Mouse (Mus musculus) macrophage (primary cell): ENCODE results near the gene 1700102P08Rik. TPM values are rescaled to one million over a fixed set of nuclear protein-coding genes. Genes with fewer than 3 reads are reported as not detected.

ENCODE experiments used
- H3K27ac ChIP-seq: fragments of 350-480 bp; formaldehyde crosslinking; 2 replicates; pipeline ENCODE4 v1.9.0; 2021
- H3K36me3 ChIP-seq: fragments of 350-480 bp; formaldehyde crosslinking; 2 replicates; pipeline ENCODE4 v1.9.0; 2021; ENCODE audit errors: inconsistent target
- H3K4me3 ChIP-seq: fragments of 350-480 bp; formaldehyde crosslinking; 2 replicates; pipeline ENCODE4 v1.9.0; 2021; ENCODE audit errors: inconsistent target
- H3K79me2 ChIP-seq: fragments of 350-480 bp; formaldehyde crosslinking; 2 replicates; pipeline ENCODE4 v1.9.0; 2021; ENCODE audit errors: inconsistent target
- WGBS: methylation state at CpG from one replicate; pipeline ENCODE4 v1.1.7; 2026; ENCODE audit warnings: inconsistent platforms; ENCODE audit not compliant: missing documents; 5-methylcytosine and 5-hydroxymethylcytosine counted together
- polyA plus RNA-seq: library from polyadenylated mRNA; stranded (reverse); fragments of 250-400 nt; gene quantifications from 3 replicates; pipeline ENCODE4 v1.2.4, GENCODE M21; 2018; ENCODE audit warnings: inconsistent platforms
- total RNA-seq, 78 experiments: library from RNA; depleted of rRNA; stranded (reverse); fragments of 250-400 nt; gene quantifications; 1 replicate in 9 of 78; 2 replicates in 24 of 78; 3 replicates in 43 of 78; 4 replicates in 2 of 78; pipeline ENCODE4 v1.2.4; 2018; ENCODE audit warnings: inconsistent platforms in 56 of 78

The 1700102P08Rik gene
- 1 to 10 TPM in 19 of 26 experiments, under 1 TPM in 3, not detected in 4; 0.70 to 7.2 (median 2.5) TPM for total RNA-seq (2018; cell fraction: chromatin; rRNA removed)
- under 1 TPM in 12 of 26 experiments, not detected in 14; 0.14 to 0.62 (median 0.41) TPM for total RNA-seq (2018; cell fraction: cytosol; rRNA removed)
- 1 to 10 TPM in 18 of 26 experiments, under 1 TPM in 5, not detected in 3; 0.48 to 6.3 (median 1.6) TPM for total RNA-seq (2018; cell fraction: nucleus; rRNA removed)
- 0.33 TPM in 1 of 3 replicates, not detected in the others for polyA plus RNA-seq

DNA sequence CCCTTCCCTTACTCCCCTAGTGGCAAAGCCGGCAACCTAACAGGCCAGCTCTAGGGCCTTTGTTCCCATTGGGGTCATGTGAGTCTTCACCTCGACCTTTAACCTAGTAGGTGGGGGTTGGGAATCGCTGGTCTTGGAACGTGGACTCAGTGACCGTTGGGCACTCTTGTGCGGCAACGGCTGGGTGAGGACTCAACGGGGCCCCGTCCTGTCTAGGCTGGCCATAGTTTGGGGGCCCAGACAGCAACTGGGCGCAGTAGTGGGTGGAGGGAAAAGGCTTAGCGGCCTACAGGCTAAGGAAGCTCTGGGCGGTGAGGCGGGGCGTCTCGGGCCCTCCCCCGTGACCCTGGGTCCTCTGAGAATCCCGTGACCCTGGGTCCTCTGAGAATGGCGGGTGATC lies at the start of gene 1700102P08Rik:
Gene 1700102P08Rik (plus strand): TSS at position 130 of the 400 bp plus-strand sequence.
- Histone ChIP-seq H3K27ac (no peak within 1 kb of the TSS), H3K4me3 (no peak within 1 kb of the TSS), H3K79me2 (no peaks in the 10 kb centered on the region), H3K36me3 (peaks cover 53% of the 10 kb centered on the region)
- 94% methylated on average over 11 of the region's 18 CpGs for WGBS

DNA sequence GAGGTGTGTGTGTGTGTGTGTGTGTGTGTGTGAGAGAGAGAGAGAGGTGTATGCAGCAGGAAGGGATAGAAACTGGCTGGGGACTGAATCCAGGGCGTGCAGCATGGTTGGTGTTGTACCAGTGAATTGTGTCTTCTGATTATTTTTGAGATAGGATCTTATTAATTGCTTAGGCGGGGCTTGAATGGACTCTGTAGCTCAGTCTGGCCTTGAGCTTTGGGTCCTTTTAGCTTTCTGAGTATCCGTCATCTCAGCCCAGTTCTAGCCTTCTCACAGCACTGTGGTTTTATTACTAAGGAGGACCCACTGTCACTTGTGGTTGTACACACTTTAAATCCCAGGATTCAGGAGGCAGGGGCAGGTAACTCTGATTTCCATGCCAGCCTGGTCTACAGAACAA lies 49.3 kb upstream of the 1700102P08Rik start:
- H3K79me2 ChIP-seq = peaks cover 24% of the 10 kb centered on the region
- no peaks in the 10 kb centered on the region for H3K36me3 ChIP-seq
- H3K4me3 ChIP-seq = no peak overlapping the region
- H3K27ac ChIP-seq = peak overlapping the region; percentile 98
- WGBS = 74% methylated on average over 3 of the region's 3 CpGs

DNA sequence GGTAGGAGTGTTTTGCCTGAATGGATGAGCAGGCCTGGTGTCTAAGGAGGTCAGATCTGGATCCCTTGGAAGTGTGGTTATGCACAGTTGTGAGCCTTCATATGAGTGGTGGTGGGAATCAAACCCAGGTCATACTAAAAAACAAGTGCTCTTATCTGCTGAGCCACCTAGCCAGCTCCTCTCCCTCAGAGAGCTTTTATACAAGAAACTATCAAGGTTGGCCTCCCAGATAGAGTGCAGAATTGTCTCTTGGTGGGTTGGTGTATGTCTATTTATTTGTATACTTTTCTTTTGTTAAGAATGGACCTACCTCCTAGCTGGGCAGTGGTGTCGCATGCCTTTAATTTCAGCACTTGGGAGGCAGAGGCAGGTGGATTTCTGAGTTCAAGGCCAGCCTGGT lies 48.8 kb upstream of the 1700102P08Rik start:
- Histone ChIP-seq H3K79me2 (peaks cover 29% of the 10 kb centered on the region), H3K27ac (peak overlapping the region; percentile 98), H3K4me3 (no peak overlapping the region), H3K36me3 (no peaks in the 10 kb centered on the region)
- WGBS = 100% methylated on average over 1 of the region's 1 CpGs

DNA sequence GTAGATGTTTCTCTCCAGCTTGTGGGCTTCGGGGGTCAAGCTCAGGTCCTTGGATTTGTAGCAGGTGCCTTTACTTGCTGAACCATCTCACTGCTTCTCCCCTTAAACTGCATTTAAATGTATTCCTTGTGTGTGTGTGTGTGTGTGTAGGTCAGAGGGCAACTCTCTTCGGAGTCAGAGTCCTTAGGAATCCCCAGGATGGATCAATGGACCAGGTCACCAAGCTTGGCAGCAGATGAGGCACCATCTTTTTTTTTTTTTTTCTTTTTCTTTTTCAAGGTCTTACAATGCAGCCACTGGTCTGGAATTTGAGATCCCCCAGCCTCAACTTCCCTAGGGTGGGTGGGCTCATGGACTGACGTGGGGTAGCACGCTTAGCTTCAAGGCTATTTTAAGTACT lies 48.1 kb upstream of the 1700102P08Rik start:
- no peak overlapping the region for H3K27ac ChIP-seq
- 92% methylated on average over 4 of the region's 4 CpGs for whole genome bisulfite sequencing
- H3K79me2 ChIP-seq = peaks cover 32% of the 10 kb centered on the region
- no peaks in the 10 kb centered on the region for H3K36me3 ChIP-seq
- H3K4me3 ChIP-seq = no peak overlapping the region

DNA sequence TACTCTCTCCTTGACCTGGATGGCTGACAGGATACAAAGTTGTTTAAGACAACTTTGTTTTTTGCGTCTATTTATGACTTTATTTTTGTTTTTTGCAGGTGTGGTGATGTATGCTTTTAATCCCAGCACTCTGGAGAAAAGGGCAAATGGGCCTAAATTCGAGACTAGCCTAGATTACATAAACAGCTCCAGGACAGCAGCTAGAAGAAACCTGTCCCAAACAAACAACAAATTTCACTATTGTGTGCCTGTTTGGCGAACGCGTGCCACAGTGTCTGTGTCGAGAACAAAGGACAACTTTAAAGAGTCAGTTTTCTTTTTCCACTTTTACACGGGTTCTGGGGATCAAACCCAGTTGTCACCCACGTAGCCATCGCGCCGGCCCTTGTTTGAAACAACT lies 45.6 kb upstream of the 1700102P08Rik start:
- peak overlapping the region; percentile 88 for H3K27ac ChIP-seq
- under 1% methylated on average over 11 of the region's 11 CpGs for WGBS
- peaks cover 14% of the 10 kb centered on the region for H3K36me3 ChIP-seq
- H3K79me2 ChIP-seq = peaks cover 42% of the 10 kb centered on the region
- peak overlapping the region; percentile 59 for H3K4me3 ChIP-seq

DNA sequence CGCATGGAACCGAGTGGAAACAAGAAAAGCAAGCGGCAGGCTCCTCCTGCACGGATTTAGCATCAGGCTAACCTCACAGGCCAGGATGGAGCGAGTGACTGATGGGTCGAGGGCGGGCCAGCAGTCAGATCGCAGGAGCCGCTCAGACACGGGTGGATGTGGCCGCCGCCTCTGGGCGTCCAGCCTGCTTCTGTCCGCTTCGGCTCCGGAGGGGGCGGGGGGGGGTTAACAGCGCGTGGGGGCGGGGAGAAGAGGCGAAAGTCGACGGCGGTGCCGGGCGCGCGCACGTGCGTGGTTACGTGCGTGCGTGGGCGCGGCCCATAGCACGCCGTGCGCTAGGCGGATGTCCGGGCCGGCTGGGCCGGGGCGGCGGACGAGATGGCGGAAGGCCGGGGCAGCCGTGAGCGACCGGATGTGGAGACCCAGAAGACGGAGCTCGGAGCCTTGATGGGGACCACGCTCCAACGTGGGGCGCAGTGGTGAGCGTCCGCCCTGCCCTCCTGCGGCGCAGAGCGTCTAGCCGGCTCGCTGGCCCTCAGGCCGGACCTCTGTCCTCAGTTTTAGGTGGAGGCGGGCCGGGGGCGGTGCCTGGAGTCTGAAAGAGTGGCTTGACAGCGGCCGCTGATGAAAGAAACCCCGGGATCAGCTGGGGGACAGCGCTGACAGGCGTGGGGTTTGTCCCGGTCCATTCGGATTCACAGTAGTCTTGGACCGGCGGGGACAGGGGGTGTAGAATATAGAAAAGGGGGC lies 44.9 kb upstream of the 1700102P08Rik start, which contains the start of gene Usp4:
Gene Usp4 (plus strand): TSS at position 314 of the 750 bp plus-strand sequence.
- Histone ChIP-seq H3K79me2 (peaks cover 49% of the 10 kb centered on the region), H3K36me3 (peaks cover 21% of the 10 kb centered on the region), H3K27ac (peak within 1 kb of the TSS; percentile 88), H3K4me3 (peak within 1 kb of the TSS; percentile 75)
- WGBS = under 1% methylated on average over 67 of the region's 75 CpGs

DNA sequence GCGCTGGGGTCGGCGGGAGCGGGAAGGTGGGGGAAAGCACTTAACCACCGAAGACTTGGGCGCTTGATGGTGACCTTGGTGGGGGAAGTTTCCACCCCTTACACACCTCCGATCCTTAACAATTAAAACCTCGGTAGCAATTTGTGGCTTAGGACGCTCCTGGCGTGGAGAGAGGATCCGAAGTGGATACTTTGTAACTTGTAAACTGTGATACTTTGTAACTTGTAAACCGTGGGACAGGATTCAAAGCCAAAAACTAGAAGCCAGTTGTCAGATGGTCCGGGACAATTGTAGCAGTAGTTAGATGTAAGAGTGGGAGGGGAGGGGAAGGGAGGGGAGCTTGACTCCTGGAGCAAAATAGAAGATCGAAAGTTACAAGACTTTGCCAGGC lies 44.3 kb upstream of the 1700102P08Rik start:
- 4% methylated on average over 6 of the region's 14 CpGs for WGBS
- Histone ChIP-seq H3K27ac (peak overlapping the region; percentile 61), H3K79me2 (peaks cover 54% of the 10 kb centered on the region), H3K4me3 (peak overlapping the region; percentile 75), H3K36me3 (peaks cover 27% of the 10 kb centered on the region)

DNA sequence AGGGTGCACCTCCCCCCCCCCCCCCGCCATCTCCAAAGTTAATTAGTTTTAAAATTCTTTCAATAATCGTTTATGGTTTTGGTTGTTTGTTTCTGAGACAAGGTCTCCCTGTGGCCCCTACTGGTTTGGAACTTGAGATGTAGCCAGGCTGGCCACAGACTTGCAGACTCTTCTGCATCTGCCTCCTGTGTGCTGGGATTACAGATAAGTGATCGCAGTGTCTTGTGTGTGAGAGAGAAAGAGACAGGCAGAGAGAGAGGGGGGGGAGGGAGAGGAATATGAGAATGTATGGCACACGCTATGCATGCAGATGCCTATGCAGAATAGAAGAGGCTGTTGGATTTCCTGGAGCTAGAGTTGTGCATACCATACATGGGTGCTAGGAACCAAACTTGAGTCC lies 42.9 kb upstream of the 1700102P08Rik start:
- Histone ChIP-seq H3K27ac (no peak overlapping the region), H3K4me3 (no peak overlapping the region), H3K36me3 (peaks cover 37% of the 10 kb centered on the region), H3K79me2 (peaks cover 69% of the 10 kb centered on the region)
- WGBS = 88% methylated on average over 4 of the region's 4 CpGs

DNA sequence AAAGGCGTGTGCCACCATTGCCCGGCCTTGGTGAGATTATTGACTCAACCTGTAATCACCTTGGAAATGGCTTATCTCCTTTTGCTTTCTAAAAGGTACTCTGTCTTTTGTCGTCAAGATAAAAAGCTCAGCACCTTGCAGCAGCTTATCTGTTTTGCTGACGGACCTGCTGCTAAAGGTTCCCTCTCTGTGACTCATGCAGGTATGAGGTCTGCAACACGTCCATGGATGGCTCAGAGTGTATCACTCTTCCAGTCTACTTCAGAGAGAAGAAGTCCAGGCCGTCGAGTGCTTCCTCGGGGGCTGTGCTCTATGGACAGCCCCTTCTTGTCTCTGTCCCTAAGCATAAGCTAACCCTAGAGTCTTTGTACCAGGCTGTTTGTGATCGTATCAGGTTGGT lies 14.4 kb upstream of the 1700102P08Rik start:
- 95% methylated on average over 9 of the region's 9 CpGs for WGBS
- H3K36me3 ChIP-seq = peaks cover 92% of the 10 kb centered on the region
- no peaks in the 10 kb centered on the region for H3K79me2 ChIP-seq
- H3K4me3 ChIP-seq = no peak overlapping the region
- H3K27ac ChIP-seq = no peak overlapping the region

DNA sequence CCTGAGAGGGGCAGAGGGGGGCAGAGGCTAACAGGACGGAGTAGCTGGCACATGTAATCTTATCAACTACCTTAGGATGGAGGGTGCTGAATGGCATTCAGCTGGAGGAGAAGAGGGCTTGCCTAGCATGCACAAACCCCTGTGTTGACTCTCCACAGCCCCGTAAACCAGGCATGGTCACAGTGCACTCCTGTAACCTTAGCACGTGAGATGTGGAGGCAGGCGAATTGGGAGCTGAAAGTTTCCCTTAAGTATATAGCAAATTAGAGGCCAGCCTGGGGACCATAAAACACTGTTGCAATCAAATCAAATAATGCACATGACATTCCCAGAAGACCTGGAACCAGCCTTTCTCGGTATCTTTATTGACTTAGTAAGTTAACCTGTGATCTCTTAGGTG lies 13.9 kb upstream of the 1700102P08Rik start:
- Histone ChIP-seq H3K27ac (no peak overlapping the region), H3K4me3 (no peak overlapping the region), H3K36me3 (peaks cover 89% of the 10 kb centered on the region), H3K79me2 (no peaks in the 10 kb centered on the region)
- WGBS = 99% methylated on average over 5 of the region's 5 CpGs

DNA sequence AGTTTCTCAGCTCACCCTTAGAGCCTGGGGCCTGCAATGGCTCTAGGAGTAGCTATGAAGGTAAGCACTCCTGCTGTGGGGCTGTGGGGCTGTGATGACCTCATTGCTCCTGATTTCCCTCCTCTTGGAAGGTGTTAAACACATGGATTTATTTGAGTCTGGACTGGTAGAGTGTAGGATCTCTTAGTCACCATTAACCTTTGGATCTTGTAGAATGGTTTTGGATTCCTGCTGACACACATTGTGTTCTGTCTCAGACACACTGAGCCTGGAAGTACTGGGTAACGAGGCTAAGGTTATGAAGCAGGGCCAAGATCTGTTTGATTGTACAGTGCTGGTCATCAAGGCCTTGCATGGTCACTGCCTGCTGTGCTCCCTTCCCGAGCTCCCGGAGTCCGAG lies 13.3 kb upstream of the 1700102P08Rik start:
- Histone ChIP-seq H3K79me2 (no peaks in the 10 kb centered on the region), H3K27ac (no peak overlapping the region), H3K4me3 (no peak overlapping the region), H3K36me3 (peaks cover 89% of the 10 kb centered on the region)
- WGBS = 92% methylated on average over 4 of the region's 4 CpGs

DNA sequence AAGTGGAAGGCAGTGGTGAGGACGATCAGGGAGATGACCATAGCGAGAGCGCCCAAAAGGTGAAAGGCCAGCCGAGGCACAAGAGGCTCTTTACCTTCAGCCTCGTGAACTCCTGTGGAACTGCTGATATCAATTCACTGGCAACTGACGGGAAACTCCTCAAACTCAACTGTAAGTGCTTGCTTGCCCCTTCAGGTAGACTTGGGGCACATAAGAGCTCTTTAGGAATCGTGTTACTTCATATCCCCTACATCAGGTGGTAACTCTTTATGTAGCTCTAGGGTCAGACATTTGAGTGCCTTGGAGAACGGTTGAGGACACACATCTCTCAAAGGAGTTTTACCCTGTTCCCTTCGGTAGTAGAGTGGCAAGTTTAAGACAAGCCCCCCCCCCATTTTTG lies 11.2 kb upstream of the 1700102P08Rik start:
- no peaks in the 10 kb centered on the region for H3K79me2 ChIP-seq
- peaks cover 88% of the 10 kb centered on the region for H3K36me3 ChIP-seq
- no peak overlapping the region for H3K27ac ChIP-seq
- 96% methylated on average over 9 of the region's 9 CpGs for WGBS
- no peak overlapping the region for H3K4me3 ChIP-seq

DNA sequence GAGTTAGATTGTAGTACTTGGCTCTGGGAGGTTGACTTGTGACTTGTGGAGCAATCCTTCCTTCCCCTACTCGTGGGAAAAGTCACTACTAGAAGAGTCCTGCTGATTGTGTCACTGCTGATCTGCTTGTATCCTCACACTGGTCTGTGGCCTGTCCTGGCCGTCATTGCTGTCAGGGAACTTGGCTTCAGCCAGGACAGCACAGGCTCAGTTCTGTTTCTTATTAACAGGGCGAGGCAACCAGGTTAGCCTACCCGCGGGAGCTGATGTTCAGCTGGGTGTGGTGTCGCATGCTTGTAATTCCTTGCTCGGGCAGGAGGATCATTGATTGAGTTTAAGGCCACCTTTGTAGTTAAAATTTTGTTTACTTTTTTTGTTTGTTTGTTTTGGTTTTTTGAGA lies 7.6 kb upstream of the 1700102P08Rik start:
- Histone ChIP-seq H3K79me2 (no peaks in the 10 kb centered on the region), H3K27ac (no peak overlapping the region), H3K4me3 (no peak overlapping the region), H3K36me3 (peaks cover 87% of the 10 kb centered on the region)
- 90% methylated on average over 7 of the region's 7 CpGs for WGBS

DNA sequence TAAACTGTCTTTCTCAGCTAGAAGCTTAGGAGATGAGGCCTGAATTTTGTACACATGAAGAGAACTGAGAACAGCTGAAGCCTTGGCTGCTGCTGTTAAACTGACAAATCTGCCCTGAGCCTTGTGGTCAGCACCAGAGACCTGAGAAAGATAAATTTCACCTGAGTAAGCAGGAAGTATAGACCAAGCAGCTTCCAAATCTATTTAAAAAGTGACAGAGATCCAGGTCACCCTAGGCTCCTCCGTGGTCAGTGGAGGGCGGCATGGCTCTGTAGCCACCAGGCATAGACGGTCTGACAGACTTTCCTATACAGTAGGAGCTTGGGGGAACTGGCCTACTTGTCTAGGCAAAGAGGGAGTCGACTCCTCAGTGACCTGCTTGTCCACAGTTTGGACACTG lies 5.8 kb upstream of the 1700102P08Rik start:
- WGBS = 94% methylated on average over 4 of the region's 4 CpGs
- peaks cover 86% of the 10 kb centered on the region for H3K36me3 ChIP-seq
- H3K4me3 ChIP-seq = no peak overlapping the region
- H3K27ac ChIP-seq = no peak overlapping the region
- H3K79me2 ChIP-seq = no peaks in the 10 kb centered on the region

DNA sequence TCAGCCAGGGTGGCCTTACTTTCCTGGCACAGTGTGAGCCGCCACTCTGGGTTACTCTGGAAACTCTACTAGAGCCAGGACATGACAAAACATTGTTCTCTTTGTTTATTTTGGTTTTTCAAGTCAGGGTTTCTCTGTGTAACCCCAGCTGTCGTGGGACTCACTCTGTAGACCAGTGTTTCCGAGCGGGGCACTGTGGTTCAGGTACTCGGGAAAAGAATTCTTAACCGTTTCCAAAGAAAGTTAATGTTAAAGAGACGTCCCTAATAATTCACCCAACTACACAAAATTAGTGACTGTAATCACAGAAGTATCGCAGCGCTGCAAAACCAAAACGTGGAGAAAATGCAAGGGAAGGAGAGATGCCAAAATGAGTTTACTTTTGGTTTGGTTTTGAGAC lies 4.0 kb upstream of the 1700102P08Rik start:
- 98% methylated on average over 7 of the region's 10 CpGs for WGBS
- Histone ChIP-seq H3K36me3 (peaks cover 89% of the 10 kb centered on the region), H3K27ac (no peak overlapping the region), H3K79me2 (no peaks in the 10 kb centered on the region), H3K4me3 (no peak overlapping the region)
